Mouse (Mus musculus) hindbrain, embryonic 15.5 days (tissue): ENCODE data around the gene Lrrc8d. TPM values are rescaled to one million over a fixed set of nuclear protein-coding genes. Genes with fewer than 3 reads are reported as not detected.

Experiments
- ATAC-seq: fragments of 200-750 bp; cut with Nextera tagmentation; 2 replicates; pipeline ENCODE4 v1.8.0; 2017; ENCODE audit warnings: low read depth, moderate number of reproducible peaks, moderate TSS enrichment; ENCODE audit not compliant: low FRiP score
- H3K27ac ChIP-seq: fragments of 300-500 bp; sonication (generic); replicated peaks from 2 replicates; pipeline ENCODE4 v1.5.1; 2015; ENCODE audit warnings: mild to moderate bottlenecking, inconsistent platforms
- H3K27me3 ChIP-seq: fragments of 300-500 bp; sonication (generic); 2 replicates; pipeline ENCODE4 v1.6.1; 2015; ENCODE audit warnings: control low read depth, inconsistent platforms
- H3K36me3 ChIP-seq: fragments of 300-500 bp; sonication (generic); 2 replicates; pipeline ENCODE4 v1.6.1; 2015; ENCODE audit warnings: control low read depth, inconsistent platforms
- H3K4me1 ChIP-seq: fragments of 300-500 bp; sonication (generic); replicated peaks from 2 replicates; pipeline ENCODE4 v1.6.1; 2015; ENCODE audit warnings: control low read depth, inconsistent platforms
- H3K4me2 ChIP-seq: fragments of 300-500 bp; sonication (generic); 2 replicates; pipeline ENCODE4 v1.6.1; 2015; ENCODE audit warnings: moderate library complexity, mild to moderate bottlenecking, inconsistent platforms
- H3K4me3 ChIP-seq: fragments of 300-500 bp; sonication (generic); 2 replicates; pipeline ENCODE4 v1.5.1; 2015; ENCODE audit warnings: mild to moderate bottlenecking, inconsistent platforms
- H3K9ac ChIP-seq: fragments of 300-500 bp; sonication (generic); 2 replicates; pipeline ENCODE4 v1.6.1; 2015; ENCODE audit warnings: inconsistent platforms
- H3K9me3 ChIP-seq: fragments of 300-500 bp; sonication (generic); 2 replicates; pipeline ENCODE4 v1.6.1; 2016; ENCODE audit warnings: control low read depth, inconsistent platforms
- WGBS: fragments of 180-500 bp; shearing (Covaris S2); methylation state at CpG from one replicate; pipeline ENCODE4 v1.1.7; 2015; 5-methylcytosine and 5-hydroxymethylcytosine counted together
- polyA plus RNA-seq: library from polyadenylated mRNA; unstranded; fragments of >200 nt; fragmentation: Nextera tagmentation; extraction: Ambion mirVana; gene quantifications from 2 replicates; pipeline ENCODE4 v1.2.1, GENCODE M21; 2015

Lrrc8d gene
- polyA plus RNA-seq, 1 experiment from 2014 or later: 35.6 TPM

DNA sequence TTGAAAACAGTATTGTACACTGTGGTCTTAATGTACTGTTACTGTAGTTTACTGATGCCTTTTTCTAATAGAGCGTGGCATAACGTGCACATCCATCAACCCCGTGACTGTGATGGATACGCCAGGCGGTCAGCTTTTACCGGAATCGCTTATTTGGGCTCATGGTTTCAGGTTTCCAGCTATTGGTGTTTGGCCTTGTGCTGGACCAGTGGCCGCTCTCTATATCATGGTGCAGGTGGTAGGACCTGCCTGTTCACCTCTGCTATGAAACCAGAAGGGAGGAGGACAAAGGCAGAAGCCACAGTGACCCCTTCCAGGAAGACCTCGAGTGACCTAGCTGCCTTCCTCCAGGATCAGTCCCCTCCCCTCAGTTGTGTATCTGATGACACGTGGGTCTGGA lies 85.0 kb downstream of the Lrrc8d start:
- H3K9ac ChIP-seq: no peak overlapping the region
- no peaks in the 10 kb centered on the region for H3K27me3 ChIP-seq
- no peak overlapping the region for H3K27ac ChIP-seq
- no peak for ATAC-seq
- 84% methylated on average over 10 of the region's 10 CpGs for WGBS
- no peaks in the 10 kb centered on the region for H3K36me3 ChIP-seq
- H3K9me3 ChIP-seq: no peaks in the 10 kb centered on the region
- peaks cover 35% of the 10 kb centered on the region for H3K4me1 ChIP-seq
- no peak overlapping the region for H3K4me2 ChIP-seq
- no peak overlapping the region for H3K4me3 ChIP-seq

GRCm38 (mm10) chr5:105787577-105787976 lies 87.8 kb downstream of the Lrrc8d start:
- Histone ChIP-seq H3K27ac (peak overlapping the region; percentile 13; the same call in 1 of the 2 replicates), H3K4me1 (peaks cover 39% of the 10 kb centered on the region)
- 51% methylated on average over 10 of the region's 10 CpGs for WGBS

GRCm38 (mm10) chr5:105789801-105790200 lies 90.0 kb downstream of the Lrrc8d start:
- Histone ChIP-seq H3K27ac (no peak overlapping the region), H3K27me3 (no peaks in the 10 kb centered on the region), H3K4me3 (no peak overlapping the region), H3K36me3 (no peaks in the 10 kb centered on the region), H3K4me2 (no peak overlapping the region), H3K9ac (no peak overlapping the region), H3K9me3 (no peaks in the 10 kb centered on the region), H3K4me1 (peaks cover 48% of the 10 kb centered on the region)
- ATAC-seq: no peak
- WGBS: 76% methylated on average over 5 of the region's 5 CpGs

More at GRCm38 (mm10) chr5:105787577-105787976, 87.8 kb downstream of the Lrrc8d start:
- H3K4me3 ChIP-seq: no peak overlapping the region
- H3K36me3 ChIP-seq: no peaks in the 10 kb centered on the region
- H3K9ac ChIP-seq: no peak overlapping the region
- H3K27me3 ChIP-seq: no peaks in the 10 kb centered on the region
- H3K9me3 ChIP-seq: no peaks in the 10 kb centered on the region
- ATAC-seq: no peak
- no peak overlapping the region for H3K4me2 ChIP-seq

DNA sequence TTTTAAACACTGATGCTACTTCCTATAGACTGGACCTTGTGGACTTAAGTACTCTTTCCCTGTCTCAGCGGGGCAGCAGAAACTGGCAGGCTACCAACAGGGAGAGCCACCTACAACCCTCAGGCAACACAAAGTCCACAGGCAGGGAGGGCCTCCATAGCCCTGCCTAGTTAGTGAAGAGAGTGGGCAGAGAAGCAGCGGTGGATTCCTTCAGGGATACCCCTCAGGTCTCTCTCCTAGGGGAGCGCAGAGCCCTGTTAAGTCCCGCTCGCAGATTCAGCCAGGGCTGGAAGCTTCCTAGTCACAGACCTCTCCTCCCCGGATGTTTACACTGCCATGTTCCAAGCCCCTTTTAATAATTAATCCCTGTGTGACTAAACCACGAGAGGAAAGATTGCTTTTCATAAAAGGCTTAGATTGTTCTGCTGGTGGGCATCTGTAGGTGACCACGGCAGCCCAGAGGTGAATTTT lies 92.6 kb downstream of the Lrrc8d start:
- ATAC-seq: peak; percentile 55
- Histone ChIP-seq H3K27ac (peak overlapping the region; percentile 63), H3K4me3 (no peak overlapping the region), H3K36me3 (no peaks in the 10 kb centered on the region), H3K9ac (peak overlapping the region; percentile 21; the same call in 1 of the 2 replicates), H3K4me2 (peak overlapping the region; percentile 35), H3K27me3 (no peaks in the 10 kb centered on the region), H3K9me3 (no peaks in the 10 kb centered on the region), H3K4me1 (peaks cover 34% of the 10 kb centered on the region)
- 25% methylated on average over 8 of the region's 8 CpGs for WGBS

DNA sequence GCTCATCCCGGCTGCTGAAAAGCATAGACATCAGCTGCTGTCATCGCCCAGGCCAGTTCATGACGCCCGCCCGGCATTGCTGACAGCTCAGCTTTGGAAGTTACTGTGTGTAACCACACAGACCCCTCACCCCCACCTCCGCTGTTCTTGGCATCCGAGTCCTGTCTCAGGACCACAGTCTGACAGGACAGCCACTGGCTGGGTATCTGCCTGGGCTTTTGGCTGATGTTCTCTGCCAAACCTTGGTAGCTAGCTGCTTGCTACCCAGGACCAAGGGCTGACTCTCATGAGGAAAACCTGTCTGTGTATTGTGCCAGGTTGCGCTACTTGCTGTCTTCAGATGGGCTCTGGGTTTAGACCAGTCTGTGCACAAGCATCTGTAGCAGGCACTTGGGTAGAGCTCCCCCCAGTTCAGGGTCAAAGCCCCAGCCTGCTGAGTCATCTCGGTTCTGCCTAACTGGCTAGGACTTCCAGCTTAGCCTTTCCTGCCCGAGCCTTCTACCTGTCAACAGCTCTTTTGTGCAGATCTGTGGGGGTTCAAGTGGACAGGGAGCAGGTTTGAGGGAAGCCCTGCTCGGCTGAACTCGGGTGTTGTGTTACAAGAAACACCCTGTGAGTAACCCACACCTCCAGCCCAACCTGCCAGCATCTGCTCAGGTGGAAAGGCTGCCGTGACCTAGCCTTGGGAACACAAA lies 93.2 kb downstream of the Lrrc8d start:
- 34% methylated on average over 13 of the region's 13 CpGs for WGBS

GRCm38 (mm10) chr5:105793548-105793940 lies 93.8 kb downstream of the Lrrc8d start:
- peaks cover 25% of the 10 kb centered on the region for H3K4me1 ChIP-seq
- ATAC-seq: no peak
- 50% methylated on average over 5 of the region's 5 CpGs for WGBS
- H3K27ac ChIP-seq: peak overlapping the region; percentile 63; the same call in 1 of the 2 replicates
- no peaks in the 10 kb centered on the region for H3K27me3 ChIP-seq
- no peak overlapping the region for H3K4me2 ChIP-seq
- no peak overlapping the region for H3K9ac ChIP-seq
- H3K9me3 ChIP-seq: no peaks in the 10 kb centered on the region
- H3K4me3 ChIP-seq: no peak overlapping the region
- no peaks in the 10 kb centered on the region for H3K36me3 ChIP-seq

More for the DNA sequence above, 93.2 kb downstream of the Lrrc8d start:
- H3K27me3 ChIP-seq: no peaks in the 10 kb centered on the region
- peaks cover 31% of the 10 kb centered on the region for H3K4me1 ChIP-seq
- peak overlapping the region; percentile 63 for H3K27ac ChIP-seq
- peak; percentile 69 for ATAC-seq
- peak overlapping the region; percentile 35 for H3K4me2 ChIP-seq
- H3K9ac ChIP-seq: peak overlapping the region; percentile 21; the same call in 1 of the 2 replicates
- H3K4me3 ChIP-seq: no peak overlapping the region
- no peaks in the 10 kb centered on the region for H3K36me3 ChIP-seq
- H3K9me3 ChIP-seq: no peaks in the 10 kb centered on the region

DNA sequence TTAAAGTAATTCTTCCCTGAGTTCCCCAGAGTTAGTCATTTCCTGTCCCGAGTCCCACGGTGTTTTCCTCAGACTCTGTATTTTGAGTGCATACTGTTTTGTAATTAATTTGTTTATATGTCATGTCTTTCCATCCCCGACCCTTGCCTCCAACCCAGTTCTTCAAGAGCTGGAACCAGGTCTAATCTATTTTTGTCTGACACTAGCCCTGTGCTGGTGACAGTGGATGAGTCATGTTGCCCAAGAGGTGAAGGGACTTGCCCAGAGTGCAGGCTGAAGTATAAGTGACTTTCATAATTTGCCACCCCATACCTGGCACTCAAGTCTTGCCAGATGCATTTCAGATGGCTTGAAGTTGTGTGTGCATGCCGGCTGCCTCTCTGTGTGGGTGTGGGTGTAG lies 98.7 kb downstream of the Lrrc8d start:
- Histone ChIP-seq H3K4me1 (peaks cover 28% of the 10 kb centered on the region), H3K9me3 (no peaks in the 10 kb centered on the region), H3K27ac (no peak overlapping the region), H3K27me3 (no peaks in the 10 kb centered on the region), H3K4me2 (no peak overlapping the region), H3K9ac (no peak overlapping the region), H3K36me3 (no peaks in the 10 kb centered on the region), H3K4me3 (no peak overlapping the region)
- WGBS: 75% methylated on average over 4 of the region's 4 CpGs
- ATAC-seq: no peak

DNA sequence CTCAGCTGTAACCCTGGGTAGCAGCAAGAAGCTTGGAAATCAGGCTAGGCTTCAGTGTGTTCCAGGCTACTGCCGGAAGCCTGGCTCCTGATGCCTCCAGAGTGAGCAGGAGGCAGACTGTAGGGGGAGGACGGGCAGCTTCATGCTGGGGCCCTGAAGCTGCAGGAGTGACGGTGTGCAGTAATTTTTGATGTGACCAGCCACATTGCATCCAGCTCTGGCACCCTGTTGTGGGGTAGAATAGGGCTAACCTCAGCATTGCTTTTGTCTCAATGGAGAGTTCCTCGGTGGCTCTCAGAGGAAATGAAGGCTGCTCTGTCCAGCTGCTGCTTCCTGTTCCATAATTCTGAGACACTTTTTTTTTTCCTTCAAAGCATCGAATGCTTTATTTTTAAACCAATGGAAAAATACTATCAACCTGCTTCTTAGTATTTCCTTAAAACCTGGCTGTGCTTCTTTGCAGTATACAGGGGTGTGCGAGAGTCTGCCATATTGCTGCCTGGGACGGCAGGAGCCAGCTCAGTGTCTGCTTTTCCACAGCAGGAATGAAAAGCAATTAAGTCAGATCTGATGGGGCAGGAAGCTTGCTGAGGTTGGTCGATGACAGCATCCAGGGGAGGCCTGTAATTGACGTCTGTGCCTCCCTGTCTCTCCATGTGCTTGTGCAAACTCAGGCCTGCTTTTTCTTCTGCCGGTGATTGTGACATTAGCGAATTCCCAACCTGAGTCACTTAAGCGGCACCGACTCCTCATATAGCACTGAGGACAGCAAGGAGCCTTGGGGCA lies 100.3 kb downstream of the Lrrc8d start:
- H3K27ac ChIP-seq: peak overlapping the region; percentile 73
- H3K27me3 ChIP-seq: no peaks in the 10 kb centered on the region
- H3K9me3 ChIP-seq: no peaks in the 10 kb centered on the region
- 16% methylated on average over 13 of the region's 13 CpGs for WGBS
- H3K36me3 ChIP-seq: no peaks in the 10 kb centered on the region
- H3K4me3 ChIP-seq: no peak overlapping the region
- peaks cover 24% of the 10 kb centered on the region for H3K4me1 ChIP-seq
- ATAC-seq: peak; percentile 39
- peak overlapping the region; percentile 11 for H3K4me2 ChIP-seq
- 0 out of 2 replicates have a peak overlapping the region, but pooled peaks have one; percentile 14 for H3K9ac ChIP-seq

- Histone ChIP-seq H3K27ac (no peak overlapping the region), H3K4me3 (no peak overlapping the region), H3K9me3 (no peaks in the 10 kb centered on the region), H3K4me1 (peaks cover 24% of the 10 kb centered on the region), H3K36me3 (no peaks in the 10 kb centered on the region), H3K4me2 (no peak overlapping the region), H3K27me3 (no peaks in the 10 kb centered on the region), H3K9ac (no peak overlapping the region)
- ATAC-seq: no peak
- 80% methylated on average over 10 of the region's 10 CpGs for WGBS
Observed at GRCm38 (mm10) chr5:105801031-105801529, 101.3 kb downstream of the Lrrc8d start.

DNA sequence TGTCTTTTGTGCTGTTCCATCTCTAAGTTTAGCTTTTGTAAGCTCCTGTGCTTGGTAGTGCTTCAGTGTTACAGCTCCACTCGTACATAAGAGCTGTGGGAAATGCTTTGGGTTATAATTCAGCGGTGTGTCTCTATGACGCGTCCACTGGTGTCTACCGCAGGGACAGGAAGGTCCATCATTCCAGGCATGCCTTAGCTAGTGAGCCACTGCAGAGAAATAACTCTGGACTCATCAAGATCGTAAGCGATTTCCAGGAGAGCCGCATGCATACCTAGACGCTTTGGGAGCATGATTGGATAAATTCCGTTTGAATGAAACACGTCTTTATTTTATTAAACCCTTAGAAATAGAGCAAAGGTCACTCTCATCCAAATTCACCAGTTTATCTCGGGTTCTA lies 106.2 kb downstream of the Lrrc8d start:
- Histone ChIP-seq H3K4me3 (no peak overlapping the region), H3K27ac (no peak overlapping the region), H3K9me3 (no peaks in the 10 kb centered on the region), H3K9ac (no peak overlapping the region), H3K27me3 (no peaks in the 10 kb centered on the region), H3K4me1 (peaks cover 14% of the 10 kb centered on the region; the same call in 1 of the 2 replicates), H3K4me2 (no peak overlapping the region), H3K36me3 (no peaks in the 10 kb centered on the region)
- ATAC-seq: no peak
- 82% methylated on average over 12 of the region's 12 CpGs for WGBS

DNA sequence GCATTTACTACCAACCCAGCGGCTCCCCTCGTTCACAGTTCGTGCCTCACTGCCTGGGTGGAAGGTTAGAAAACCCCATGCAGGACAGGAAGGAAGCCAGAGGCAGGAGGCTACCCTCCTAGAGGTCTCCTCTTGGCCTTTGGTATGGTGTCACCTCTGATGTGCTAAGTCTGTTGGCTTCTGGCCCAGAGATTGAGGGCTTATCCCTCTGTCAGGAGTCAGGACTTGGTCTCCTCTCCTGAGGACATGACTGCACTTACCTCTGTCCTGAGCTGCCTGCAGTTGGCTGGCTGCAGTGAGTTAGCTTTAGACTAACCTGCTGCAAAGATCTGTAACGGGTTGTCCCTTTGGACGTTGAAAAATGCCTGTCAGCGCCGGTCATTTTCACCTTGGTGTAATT lies 107.7 kb downstream of the Lrrc8d start:
- no peak overlapping the region for H3K9ac ChIP-seq
- WGBS: 74% methylated on average over 7 of the region's 7 CpGs
- no peak overlapping the region for H3K4me3 ChIP-seq
- no peaks in the 10 kb centered on the region for H3K9me3 ChIP-seq
- peaks cover 10% of the 10 kb centered on the region for H3K36me3 ChIP-seq
- no peak overlapping the region for H3K27ac ChIP-seq
- no peak for ATAC-seq
- no peaks in the 10 kb centered on the region for H3K27me3 ChIP-seq
- H3K4me2 ChIP-seq: no peak overlapping the region
- H3K4me1 ChIP-seq: 0 out of 2 replicates have a peak, but pooled peaks cover 6% of the 10 kb centered on the region

GRCm38 (mm10) chr5:105809056-105809455 lies 109.3 kb downstream of the Lrrc8d start:
- H3K4me1 ChIP-seq: 0 out of 2 replicates have a peak, but pooled peaks cover 6% of the 10 kb centered on the region
- WGBS: 85% methylated on average over 11 of the region's 11 CpGs
- H3K9me3 ChIP-seq: 0 out of 2 replicates have a peak, but pooled peaks cover 9% of the 10 kb centered on the region
- no peak overlapping the region for H3K4me3 ChIP-seq
- no peak overlapping the region for H3K9ac ChIP-seq
- H3K27ac ChIP-seq: no peak overlapping the region
- H3K27me3 ChIP-seq: no peaks in the 10 kb centered on the region
- H3K36me3 ChIP-seq: peaks cover 26% of the 10 kb centered on the region
- no peak for ATAC-seq
- H3K4me2 ChIP-seq: no peak overlapping the region
